12 mouse cellular contexts compared by ENCODE assay signal in genomic region chr5:31741931-31742330, GRCm38 (mm10).
"Had no signal": no experiment of that assay in that cellular context is flagged by ENCODE, and none has a peak within 500 bp of the region (broad histone marks: within the 10 kb centered on the region; RNA-seq: fewer than 3 reads in every experiment).

No protein-coding gene starts in this region.

- H3K36me3 ChIP-seq: liver, embryonic 12.5 days; liver, embryonic 15.5 days; lung, embryonic 15.5 days had no signal

- H3K4me1 ChIP-seq: liver, embryonic 12.5 days; liver, embryonic 15.5 days had no signal

- H3K9ac ChIP-seq: liver, embryonic 12.5 days; liver, embryonic 15.5 days; lung, embryonic 15.5 days had no signal

- H3K4me3 ChIP-seq: left cerebral cortex, adult 2 months; liver, embryonic 12.5 days; liver, embryonic 15.5 days; lung, embryonic 15.5 days had no signal

- DNase-seq: kidney, postnatal 25 days; layer of hippocampus, postnatal 36 days; lung, postnatal 10 days; lung, postnatal 4 days; midbrain, embryonic 14.5 days; thymus, adult 18-20 months; thymus, postnatal 36 days had no signal

- H3K27me3 ChIP-seq: liver, embryonic 12.5 days; liver, embryonic 15.5 days; lung, embryonic 15.5 days had no signal

- H3K27ac ChIP-seq: kidney, postnatal 0 days; left cerebral cortex, adult 2 months; liver, embryonic 12.5 days; liver, embryonic 15.5 days; lung, embryonic 15.5 days had no signal
